Mouse (Mus musculus): ENCODE results near the gene Scap.

DNA sequence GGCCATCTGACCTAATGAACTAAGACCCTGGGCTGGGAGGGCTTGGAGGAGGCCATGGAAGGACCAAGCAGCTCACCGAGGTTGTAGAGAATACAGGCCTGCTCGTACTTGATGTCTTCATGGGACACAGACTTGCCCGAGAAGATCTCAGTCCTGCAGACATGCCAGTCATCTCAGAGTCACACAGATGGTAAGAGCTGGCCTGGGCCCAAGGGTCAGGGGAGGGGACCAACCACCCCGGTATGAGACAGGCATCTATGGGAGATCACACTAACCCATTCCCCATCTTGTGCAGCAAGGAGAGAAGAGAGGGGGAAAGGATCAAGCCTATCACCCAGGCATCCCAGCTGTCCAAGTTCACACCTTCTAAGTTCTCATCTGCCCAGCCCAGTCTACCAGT is 60.2 kb downstream of the Scap start:
- TF ChIP-seq CTCF (IDR thresholded peaks at IDR 0.05): no peak
- no peak for TF ChIP-seq POLR2A (IDR thresholded peaks at IDR 0.05; ENCODE audit: insufficient read depth, low read depth, low read length)
- TF ChIP-seq EP300 (IDR thresholded peaks at IDR 0.05; ENCODE audit: insufficient read depth, low read depth, low read length): no peak

Data from heart, adult 2 months (tissue).